Comparison of ENCODE assay signal across 8 mouse cellular contexts in the genomic region with DNA sequence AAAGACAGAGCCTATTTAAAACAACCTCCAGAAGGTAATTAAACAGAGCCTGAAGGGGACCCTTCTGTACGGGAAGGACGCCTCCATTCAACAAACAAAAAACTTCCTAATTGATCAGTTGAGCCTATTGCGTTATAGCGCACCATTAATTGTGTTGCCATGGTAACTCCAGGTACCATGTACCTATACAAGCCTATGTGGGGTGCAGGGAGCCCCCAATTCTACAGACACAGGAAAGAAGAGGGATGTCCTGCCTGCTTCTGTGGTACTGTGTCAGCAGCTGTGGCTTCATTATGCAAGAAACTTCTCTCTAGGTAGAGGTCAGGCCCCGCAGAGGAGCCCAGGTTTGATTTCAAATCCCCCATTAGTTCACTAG. TPM values are rescaled to one million over a fixed set of nuclear protein-coding genes. Genes with fewer than 3 reads are reported as not detected.
DNase-seq lines count a peak whose midpoint lies in the region; ATAC-seq lines count a peak whose summit lies in the region.
"Had no signal": no experiment of that assay in that cellular context is flagged by ENCODE, and none has a peak within 500 bp of the region (broad histone marks: within the 10 kb centered on the region; RNA-seq: fewer than 3 reads in every experiment).

No protein-coding gene starts in this region.

- WGBS in midbrain, embryonic 13.5 days: 56% methylated on average over 5 of the region's 5 CpGs
- WGBS in midbrain, embryonic 11.5 days: 67% methylated on average over 5 of the region's 5 CpGs
- WGBS in forebrain, embryonic 15.5 days: 16% methylated on average over 5 of the region's 5 CpGs
- 45% methylated on average over 5 of the region's 5 CpGs for WGBS in hindbrain, embryonic 16.5 days

- H3K9ac ChIP-seq in midbrain, embryonic 13.5 days (replicated peaks): no peak overlapping the region
- no peak overlapping the region for H3K9ac ChIP-seq in midbrain, embryonic 11.5 days (ENCODE audit: low read length)
- H3K9ac ChIP-seq in forebrain, embryonic 15.5 days (replicated peaks): no peak overlapping the region
- no peak overlapping the region for H3K9ac ChIP-seq in hindbrain, embryonic 16.5 days (ENCODE audit: low read depth, low read length)

- no peaks in the 10 kb centered on the region for H3K9me3 ChIP-seq in midbrain, embryonic 13.5 days
- H3K9me3 ChIP-seq in midbrain, embryonic 11.5 days (ENCODE audit: control insufficient read depth, low read length): no peaks in the 10 kb centered on the region
- H3K9me3 ChIP-seq in forebrain, embryonic 15.5 days: no peaks in the 10 kb centered on the region
- H3K9me3 ChIP-seq in hindbrain, embryonic 16.5 days (ENCODE audit: control insufficient read depth, low read length): peaks cover 4% of the 10 kb centered on the region; the same call in 1 of the 2 replicates

- H3K4me2 ChIP-seq in midbrain, embryonic 13.5 days (replicated peaks): no peak overlapping the region
- H3K4me2 ChIP-seq in midbrain, embryonic 11.5 days: no peak overlapping the region
- H3K4me2 ChIP-seq in forebrain, embryonic 15.5 days (replicated peaks): no peak overlapping the region
- H3K4me2 ChIP-seq in hindbrain, embryonic 16.5 days (ENCODE audit: low read length): no peak overlapping the region

- no peak for DNase-seq in midbrain, embryonic 11.5 days (ENCODE audit: low spot score, missing footprints)
- no peak for DNase-seq in gastrocnemius, postnatal 10 days
- DNase-seq in urinary bladder, postnatal 36 days (ENCODE audit: low spot score in 2 of 2): no peak
- DNase-seq in thymus, postnatal 10 days (ENCODE audit: low spot score in 2 of 2): no peak
- DNase-seq: cerebellum, adult 9-10 months had no signal

- H3K4me3 ChIP-seq in midbrain, embryonic 13.5 days (replicated peaks): no peak overlapping the region
- H3K4me3 ChIP-seq in midbrain, embryonic 11.5 days (ENCODE audit: low read depth, low read length): no peak overlapping the region
- H3K4me3 ChIP-seq in forebrain, embryonic 15.5 days: no peak overlapping the region
- H3K4me3 ChIP-seq in hindbrain, embryonic 16.5 days (ENCODE audit: low read length): no peak overlapping the region

- no peaks in the 10 kb centered on the region for H3K36me3 ChIP-seq in midbrain, embryonic 13.5 days
- no peaks in the 10 kb centered on the region for H3K36me3 ChIP-seq in midbrain, embryonic 11.5 days (ENCODE audit: control insufficient read depth, insufficient read depth, low read length)
- no peaks in the 10 kb centered on the region for H3K36me3 ChIP-seq in forebrain, embryonic 15.5 days
- peaks cover 2% of the 10 kb centered on the region; the same call in 1 of the 2 replicates for H3K36me3 ChIP-seq in hindbrain, embryonic 16.5 days (ENCODE audit: control insufficient read depth, insufficient read depth, low read length)

- peaks cover 22% of the 10 kb centered on the region for H3K4me1 ChIP-seq in midbrain, embryonic 13.5 days (replicated peaks)
- peaks cover 2% of the 10 kb centered on the region; the same call in 1 of the 2 replicates for H3K4me1 ChIP-seq in midbrain, embryonic 11.5 days (ENCODE audit: control insufficient read depth, insufficient read depth, low read length)
- peaks cover 27% of the 10 kb centered on the region for H3K4me1 ChIP-seq in forebrain, embryonic 15.5 days
- peaks cover 18% of the 10 kb centered on the region for H3K4me1 ChIP-seq in hindbrain, embryonic 16.5 days (ENCODE audit: control insufficient read depth, insufficient read depth, low read depth, low read length)

- no peaks in the 10 kb centered on the region for H3K27me3 ChIP-seq in midbrain, embryonic 13.5 days
- H3K27me3 ChIP-seq in midbrain, embryonic 11.5 days (ENCODE audit: control insufficient read depth, insufficient read depth, low read length): no peaks in the 10 kb centered on the region
- no peaks in the 10 kb centered on the region for H3K27me3 ChIP-seq in forebrain, embryonic 15.5 days
- H3K27me3 ChIP-seq in hindbrain, embryonic 16.5 days (replicated peaks; ENCODE audit: control insufficient read depth, insufficient read depth, low read length): no peaks in the 10 kb centered on the region

- 0 out of 2 replicates have a peak, but pooled peaks have one; percentile 9 for ATAC-seq in midbrain, embryonic 13.5 days
- ATAC-seq in midbrain, embryonic 11.5 days (ENCODE audit: low FRiP score): no peak
- ATAC-seq in forebrain, embryonic 15.5 days (replicated peaks): 0 out of 2 replicates have a peak, but pooled peaks have one; percentile 33
- ATAC-seq in hindbrain, embryonic 16.5 days: 0 out of 2 replicates have a peak, but pooled peaks have one; percentile 34

- peak overlapping the region; percentile 48; the same call in 1 of the 2 replicates for H3K27ac ChIP-seq in midbrain, embryonic 13.5 days
- no peak overlapping the region for H3K27ac ChIP-seq in midbrain, embryonic 11.5 days (ENCODE audit: low read depth, low read length)
- peak overlapping the region; percentile 85 for H3K27ac ChIP-seq in forebrain, embryonic 15.5 days (replicated peaks)
- H3K27ac ChIP-seq in hindbrain, embryonic 16.5 days (ENCODE audit: low read depth, low read length): peak overlapping the region; percentile 36; the same call in 1 of the 2 replicates

RNA-seq across cellular contexts. Expression of a gene that starts 39.2 kb away (rescaled TPM):
- 12.6 and 13.4 TPM in 2 replicates for polyA plus RNA-seq in midbrain, embryonic 13.5 days (2015; fragmentation: Nextera tagmentation; extraction: Ambion mirVana)
- polyA plus RNA-seq in midbrain, embryonic 11.5 days (2014; fragmentation: Nextera tagmentation; extraction: Ambion mirVana): 5.7 and 6.2 TPM in 2 replicates
- 24.2 and 25.3 TPM in 2 replicates for polyA plus RNA-seq in forebrain, embryonic 15.5 days (2015; fragmentation: Nextera tagmentation; extraction: Ambion mirVana)
- 49.1 and 61.3 TPM in 2 replicates for polyA plus RNA-seq in hindbrain, embryonic 16.5 days (2015; fragmentation: Nextera tagmentation; extraction: Ambion mirVana)
- total RNA-seq in gastrocnemius, postnatal 10 days (2021): 1 to 10 TPM; 2.8 to 5.1 TPM
